Mouse (Mus musculus) MEL (cell line): ENCODE data around the gene Kansl2.
"Not testable (repeated sequence)": the region's sequence is repeated elsewhere in the genome, so short reads cannot be mapped to it uniquely, and the experiment has no call there.

Source experiments
- CHD2 ChIP-seq: IDR thresholded peaks from 2 replicates; pipeline ENCODE4 v1.6.1; 2011; ENCODE audit warnings: low read length, improper control_type of control experiment
- CTCF ChIP-seq, 3 experiments: IDR thresholded peaks in 2 of 3; conservative IDR thresholded peaks in 1 of 3; 2 replicates each; pipeline ENCODE4 v1.5.1; 2011 to 2012; ENCODE audit warnings: low read length in 3 of 3, low read depth in 2 of 3, mild to moderate bottlenecking in 2 of 3, improper control_type of control experiment in 1 of 3, inconsistent platforms in 1 of 3, mixed read lengths in 1 of 3, moderate library complexity in 1 of 3; ENCODE audit not compliant: control insufficient read depth in 1 of 3, insufficient read depth in 1 of 3, poor library complexity in 1 of 3, severe bottlenecking in 1 of 3
- GABPA ChIP-seq: IDR thresholded peaks from 2 replicates; pipeline ENCODE4 v1.6.1; 2012; ENCODE audit warnings: low read depth, mild to moderate bottlenecking, inconsistent platforms, low read length, improper control_type of control experiment, moderate library complexity
- NELFE ChIP-seq: IDR thresholded peaks from 2 replicates; pipeline ENCODE4 v1.6.1; 2011; ENCODE audit warnings: low read depth, low read length, improper control_type of control experiment
- POLR2A ChIP-seq, 2 experiments: IDR thresholded peaks; 2 replicates each; pipeline ENCODE4 v1.6.1; 2011 to 2012; ENCODE audit warnings: low read length in 2 of 2, mild to moderate bottlenecking in 2 of 2, control low read depth in 1 of 2, improper control_type of control experiment in 1 of 2, low read depth in 1 of 2, moderate library complexity in 1 of 2; ENCODE audit not compliant: control insufficient read depth in 1 of 2, insufficient read depth in 1 of 2, poor library complexity in 1 of 2
- RCOR1 ChIP-seq: IDR thresholded peaks from 2 replicates; pipeline ENCODE4 v1.6.1; 2012; ENCODE audit warnings: low read depth, mild to moderate bottlenecking, inconsistent platforms, low read length, improper control_type of control experiment
- ZKSCAN1 ChIP-seq: IDR thresholded peaks from 2 replicates; pipeline ENCODE4 v1.6.1; 2012; ENCODE audit warnings: low read depth, mild to moderate bottlenecking, inconsistent platforms, low read length, improper control_type of control experiment, moderate library complexity
- ZNF384 ChIP-seq: IDR thresholded peaks from 2 replicates; pipeline ENCODE4 v1.6.1; 2012; ENCODE audit warnings: low read depth, mild to moderate bottlenecking, inconsistent platforms, low read length, improper control_type of control experiment

DNA sequence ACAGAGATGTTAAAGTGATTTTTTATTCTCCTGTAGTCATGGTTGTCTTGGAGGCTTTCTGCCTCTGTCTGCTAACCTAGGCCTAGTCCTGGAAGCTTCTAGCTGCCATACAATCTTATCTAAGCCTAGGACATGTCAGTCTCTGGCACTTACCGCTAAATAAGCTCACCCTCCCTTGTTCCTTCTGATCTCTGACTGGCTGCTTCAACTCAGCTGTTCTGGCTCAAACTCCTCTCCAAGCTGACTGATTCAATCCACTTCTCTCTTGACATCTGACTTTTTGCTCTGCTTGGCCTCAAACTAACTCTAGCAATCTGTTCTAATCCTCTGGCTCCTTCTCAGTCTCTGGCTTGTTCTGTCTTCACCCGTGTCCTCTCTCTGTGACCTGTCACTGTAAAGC lies 19.2 kb downstream of the Kansl2 start:
- not testable (repeated sequence) for TF ChIP-seq NELFE; CHD2; POLR2A (IDR thresholded peaks at IDR 0.05; ENCODE audit: control insufficient read depth in 1 of 2, insufficient read depth in 1 of 2, low read depth in 1 of 2, low read length in 2 of 2, poor library complexity in 1 of 2); ZNF384; CTCF (IDR thresholded peaks at IDR 0.05 in 2 of 3, conservative IDR thresholded peaks at IDR 0.05 in 1 of 3; ENCODE audit: control insufficient read depth in 1 of 3, insufficient read depth in 1 of 3, low read depth in 2 of 3, low read length in 3 of 3, poor library complexity in 1 of 3, severe bottlenecking in 1 of 3); ZKSCAN1; GABPA; RCOR1
